Mouse (Mus musculus) neutrophil, adult 65 days (primary cell): ENCODE results near the gene Slc50a1. TPM values are rescaled to one million over a fixed set of nuclear protein-coding genes. Genes with fewer than 3 reads are reported as not detected.

Experiments used
- total RNA-seq: library from RNA; stranded (reverse); gene quantifications from 2 replicates; pipeline ENCODE4 v1.2.4, GENCODE M21; 2023

The Slc50a1 gene
- 16.1 and 18.9 TPM in 2 replicates for total RNA-seq

DNA sequence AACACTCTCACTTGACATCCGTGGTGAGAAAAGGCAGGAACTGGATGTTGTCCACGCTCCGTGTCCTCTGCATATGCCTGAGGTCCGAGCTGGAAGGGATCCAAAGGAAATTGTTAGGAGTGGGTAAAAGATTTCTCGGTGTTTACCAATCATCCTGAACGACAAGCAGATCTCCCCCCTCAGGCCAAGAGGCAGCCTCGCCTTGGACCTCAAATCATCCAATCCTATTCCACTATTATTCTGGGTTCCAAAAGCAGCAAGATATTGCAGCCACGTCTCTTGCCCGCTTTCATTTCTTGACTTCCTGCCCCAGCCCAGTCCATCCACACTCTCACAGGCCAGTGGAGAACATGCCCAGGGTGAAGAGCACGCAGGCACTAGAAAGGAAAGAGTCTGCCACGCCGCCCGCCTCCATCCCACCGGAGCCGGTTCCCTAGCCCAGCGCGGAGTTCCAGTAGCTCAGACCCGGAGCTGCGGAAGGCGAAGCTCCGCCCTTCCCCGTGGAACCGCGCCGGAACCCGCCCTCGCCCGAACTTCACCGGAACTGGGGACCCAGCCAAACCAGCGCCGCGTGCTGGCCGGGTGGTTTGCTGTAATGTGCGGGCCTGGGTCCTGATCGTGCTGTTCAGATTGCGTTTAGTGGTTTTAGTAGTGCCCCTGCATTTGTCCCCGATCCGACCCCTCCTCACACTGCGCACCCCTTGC, at the start of gene Slc50a1:
Slc50a1 (minus strand) TSS at position 520 of the 705 bp plus-strand sequence.

GRCm38 (mm10) chr3:89280606-89281511, 10.5 kb upstream of the Slc50a1 start, which contains the start of gene Efna1:
Gene Efna1, minus strand, starts transcription at chr3:89281142.

DNA sequence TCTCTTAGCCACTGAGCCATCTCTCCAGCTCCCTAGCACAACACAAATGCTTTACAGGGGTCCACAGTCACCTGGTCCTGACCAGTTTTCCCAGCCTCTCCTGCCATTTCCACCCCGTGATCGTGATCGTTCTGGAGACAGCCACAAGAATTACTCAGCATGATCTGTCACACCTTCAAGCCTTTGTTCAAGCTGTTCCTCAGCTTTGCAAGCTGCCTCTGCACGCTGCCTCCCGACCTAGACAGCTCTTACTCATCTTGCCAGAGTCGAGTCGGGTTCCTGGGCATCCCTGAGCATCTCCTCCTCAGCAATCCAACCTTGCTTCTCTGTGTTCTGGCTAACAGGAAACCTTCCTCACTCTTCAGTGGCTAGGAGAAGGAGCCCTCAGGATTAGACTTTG, 11.3 kb downstream of the Slc50a1 start, which contains the start of gene Dpm3:
Dpm3 (plus strand) TSS at position 283 of the 400 bp plus-strand sequence.

GRCm38 (mm10) chr3:89246261-89247100, 23.9 kb downstream of the Slc50a1 start, which contains the start of gene Trim46:
Gene Trim46, minus strand, starts transcription at chr3:89246309.

GRCm38 (mm10) chr3:89245688-89246171, 24.6 kb downstream of the Slc50a1 start, which contains the start of gene Krtcap2:
Gene Krtcap2, plus strand, starts transcription at chr3:89245966.

DNA sequence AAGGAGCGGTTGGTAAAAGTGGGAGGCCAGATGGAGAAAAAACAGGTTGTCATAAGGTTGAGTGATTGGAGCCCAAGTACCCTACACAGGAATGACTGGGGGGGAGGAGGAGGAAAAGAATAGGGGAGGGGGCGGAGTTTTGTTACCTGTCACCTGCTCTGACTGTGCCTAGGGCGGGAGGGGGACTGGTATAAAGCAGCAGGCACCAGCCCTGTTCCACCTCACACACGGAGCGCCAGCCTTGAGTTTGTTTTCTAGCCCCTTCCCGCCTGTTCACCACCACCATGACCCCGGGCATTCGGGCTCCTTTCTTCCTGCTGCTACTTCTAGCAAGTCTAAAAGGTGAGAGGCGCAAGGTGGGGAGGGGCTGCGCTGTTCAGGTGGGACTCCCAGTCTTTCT, 41.5 kb downstream of the Slc50a1 start, which contains the start of gene Muc1:
Muc1 (plus strand) TSS at position 222 of the 400 bp plus-strand sequence.

DNA sequence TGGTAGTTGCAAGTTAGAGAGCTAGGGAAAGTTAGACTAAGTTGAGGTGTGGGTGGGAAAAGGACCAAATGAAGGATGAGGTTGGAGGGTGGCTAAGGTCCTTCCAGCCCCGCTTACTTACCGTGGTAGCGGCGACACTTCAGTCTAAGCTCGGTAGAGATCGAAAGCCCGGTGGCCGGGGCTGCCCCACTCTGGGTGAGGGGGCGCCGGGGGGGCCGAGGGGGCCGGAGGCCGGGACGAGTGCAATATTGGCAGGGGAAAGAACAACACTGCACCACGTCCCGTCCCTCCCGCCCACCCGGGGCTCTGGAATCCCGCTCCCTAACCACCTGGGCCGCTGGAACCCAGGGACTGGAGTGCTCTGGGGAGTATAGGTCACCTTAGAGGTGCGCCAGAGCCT, 43.5 kb downstream of the Slc50a1 start, which contains the start of gene Mtx1:
Mtx1 (minus strand) TSS at position 189 of the 400 bp plus-strand sequence.

Other genes starting within 250 kb of the Slc50a1 start
- 17.2 and 19.6 TPM in 2 replicates for gene Rusc1, start 177.3 kb downstream of the Slc50a1 start, total RNA-seq
- not detected in 2 replicates for gene Gm43738, start 169.5 kb downstream of the Slc50a1 start, total RNA-seq
- gene Fdps, start 168.6 kb downstream of the Slc50a1 start, total RNA-seq = 19.3 and 28.2 TPM in 2 replicates
- gene Pklr, start 134.4 kb downstream of the Slc50a1 start, total RNA-seq = 0.32 and 1.0 TPM in 2 replicates
- gene Hcn3, start 110.4 kb downstream of the Slc50a1 start, total RNA-seq = not detected in 2 replicates
- gene Clk2, start 105.8 kb downstream of the Slc50a1 start, total RNA-seq = 52.6 and 57.6 TPM in 2 replicates
- gene Scamp3, start 93.1 kb downstream of the Slc50a1 start, total RNA-seq = 34.0 and 35.9 TPM in 2 replicates
- gene Fam189b, start 87.4 kb downstream of the Slc50a1 start, total RNA-seq = 5.8 and 6.9 TPM in 2 replicates
- gene Gba, start 67.6 kb downstream of the Slc50a1 start, total RNA-seq = 78.7 and 83.6 TPM in 2 replicates
- gene Thbs3, start 55.4 kb downstream of the Slc50a1 start, total RNA-seq = 1.1 and 1.2 TPM in 2 replicates
- gene Mtx1, start 43.5 kb downstream of the Slc50a1 start, total RNA-seq = 50.5 and 53.4 TPM in 2 replicates
- gene Muc1, start 41.5 kb downstream of the Slc50a1 start, total RNA-seq = not detected in 2 replicates
- 29.1 and 52.6 TPM in 2 replicates for gene Krtcap2, start 24.6 kb downstream of the Slc50a1 start, total RNA-seq
- 0.41 and 0.88 TPM in 2 replicates for gene Trim46, start 24.3 kb downstream of the Slc50a1 start, total RNA-seq
- 32.9 and 36.0 TPM in 2 replicates for gene Dpm3, start 11.2 kb downstream of the Slc50a1 start, total RNA-seq
- not detected in 2 replicates for gene Efna1, start 10.6 kb upstream of the Slc50a1 start, total RNA-seq
- gene Efna3, start 52.4 kb upstream of the Slc50a1 start, total RNA-seq = not detected in 2 replicates
- gene Efna4, start 67.5 kb upstream of the Slc50a1 start, total RNA-seq = not detected in 2 replicates
- gene Adam15, start 79.4 kb upstream of the Slc50a1 start, total RNA-seq = 100 and 106 TPM in 2 replicates
- gene Dcst2, start 91.4 kb upstream of the Slc50a1 start, total RNA-seq = not detected in 2 replicates
- not detected in 2 replicates for gene Dcst1, start 94.7 kb upstream of the Slc50a1 start, total RNA-seq
- 127 and 136 TPM in 2 replicates for gene Zbtb7b, start 124.2 kb upstream of the Slc50a1 start, total RNA-seq
- gene Lenep, start 132.2 kb upstream of the Slc50a1 start, total RNA-seq = not detected in 2 replicates
- gene Flad1, start 141.3 kb upstream of the Slc50a1 start, total RNA-seq = 10.6 and 12.5 TPM in 2 replicates
- 34.9 and 36.5 TPM in 2 replicates for gene Cks1b, start 147.8 kb upstream of the Slc50a1 start, total RNA-seq
- 111 and 115 TPM in 2 replicates for gene Shc1, start 147.9 kb upstream of the Slc50a1 start, total RNA-seq
- 38.4 and 48.7 TPM in 2 replicates for gene Pygo2, start 159.6 kb upstream of the Slc50a1 start, total RNA-seq
- 159 and 187 TPM in 2 replicates for gene Pbxip1, start 166.1 kb upstream of the Slc50a1 start, total RNA-seq
- gene Pmvk, start 184.0 kb upstream of the Slc50a1 start, total RNA-seq = 4.6 and 10.3 TPM in 2 replicates
- 0.25 and 0.32 TPM in 2 replicates for gene Kcnn3, start 249.6 kb upstream of the Slc50a1 start, total RNA-seq